Mouse (Mus musculus) C2C12 (cell line): ENCODE results near the gene Zcchc10.

Experiments
- CTCF ChIP-seq: IDR thresholded peaks from one replicate; pipeline ENCODE4 v1.5.1; 2011; ENCODE audit not compliant: control insufficient read depth, insufficient read depth, insufficient read length
- MYOD1 ChIP-seq: IDR thresholded peaks from one replicate; pipeline ENCODE4 v1.6.1; 2011; ENCODE audit warnings: low read depth; ENCODE audit not compliant: control insufficient read depth, insufficient read length
- MYOG ChIP-seq: IDR thresholded peaks from one replicate; pipeline ENCODE4 v1.6.1; 2011; ENCODE audit not compliant: control insufficient read depth, insufficient read length; ENCODE audit errors: extremely low read depth
- USF1 ChIP-seq: IDR thresholded peaks from one replicate; pipeline ENCODE4 v1.6.1; 2011; ENCODE audit warnings: low read depth, mild to moderate bottlenecking, control low read depth, moderate library complexity

GRCm38 (mm10) chr11:53301167-53301515 is 23.3 kb upstream of the Zcchc10 start:
- TF ChIP-seq MYOG (no peak), CTCF (no peak), USF1 (no peak), MYOD1 (no peak)
